ENCODE assay signal across 25 mouse cellular contexts in genomic region chr3:17324816-17325215, GRCm38 (mm10).
DNase-seq lines count a peak whose midpoint lies in the region; ATAC-seq and TF ChIP-seq lines count a peak whose summit lies in the region.
"Had no signal": no experiment of that assay in that cellular context is flagged by ENCODE, and none has a peak within 500 bp of the region (broad histone marks: within the 10 kb centered on the region; RNA-seq: fewer than 3 reads in every experiment).

No protein-coding gene starts in this region.

- 36% methylated on average over 7 of the region's 7 CpGs for WGBS in embryonic facial prominence, embryonic 14.5 days
- 77% methylated on average over 7 of the region's 7 CpGs for WGBS in embryonic facial prominence, embryonic 10.5 days
- 38% methylated on average over 7 of the region's 7 CpGs for WGBS in lung, embryonic 14.5 days
- 41% methylated on average over 7 of the region's 7 CpGs for whole genome bisulfite sequencing in lung, postnatal 0 days
- WGBS in hindbrain, postnatal 0 days: 37% methylated on average over 7 of the region's 7 CpGs

- H3K4me3 ChIP-seq in embryonic facial prominence, embryonic 14.5 days (ENCODE audit: low read depth, low read length): no peak overlapping the region
- no peak overlapping the region for H3K4me3 ChIP-seq in embryonic facial prominence, embryonic 10.5 days
- H3K4me3 ChIP-seq in lung, embryonic 14.5 days (ENCODE audit: low read depth, low read length): no peak overlapping the region
- no peak overlapping the region for H3K4me3 ChIP-seq in lung, postnatal 0 days (ENCODE audit: low read depth, low read length)
- no peak overlapping the region for H3K4me3 ChIP-seq in hindbrain, postnatal 0 days (ENCODE audit: low read length)
- H3K4me3 ChIP-seq: gastrocnemius, adult 2 months; heart, embryonic 12.5 days; kidney, embryonic 15.5 days; stomach, embryonic 15.5 days had no signal

- no peak overlapping the region for H3K27ac ChIP-seq in embryonic facial prominence, embryonic 14.5 days (replicated peaks; ENCODE audit: low read depth, low read length)
- no peak overlapping the region for H3K27ac ChIP-seq in embryonic facial prominence, embryonic 10.5 days (replicated peaks)
- no peak overlapping the region for H3K27ac ChIP-seq in lung, embryonic 14.5 days (ENCODE audit: low read depth)
- H3K27ac ChIP-seq in lung, postnatal 0 days (ENCODE audit: low read length): no peak overlapping the region
- H3K27ac ChIP-seq in hindbrain, postnatal 0 days: peak overlapping the region; percentile 70
- H3K27ac ChIP-seq: gastrocnemius, adult 2 months; kidney, embryonic 15.5 days; stomach, embryonic 15.5 days had no signal

- H3K27me3 ChIP-seq in embryonic facial prominence, embryonic 14.5 days (replicated peaks; ENCODE audit: control insufficient read depth, insufficient read depth, low read length): no peaks in the 10 kb centered on the region
- H3K27me3 ChIP-seq in embryonic facial prominence, embryonic 10.5 days (replicated peaks; ENCODE audit: low read depth, poor library complexity, severe bottlenecking): no peaks in the 10 kb centered on the region
- no peaks in the 10 kb centered on the region for H3K27me3 ChIP-seq in lung, embryonic 14.5 days (ENCODE audit: insufficient read depth, low read length)
- no peaks in the 10 kb centered on the region for H3K27me3 ChIP-seq in lung, postnatal 0 days (replicated peaks; ENCODE audit: insufficient read depth, low read length)
- 0 out of 2 replicates have a peak, but pooled peaks cover 3% of the 10 kb centered on the region for H3K27me3 ChIP-seq in hindbrain, postnatal 0 days (ENCODE audit: insufficient read depth, low read length)
- H3K27me3 ChIP-seq: heart, embryonic 12.5 days; kidney, embryonic 15.5 days; stomach, embryonic 15.5 days had no signal

- no peak overlapping the region for H3K9ac ChIP-seq in embryonic facial prominence, embryonic 14.5 days (ENCODE audit: low read depth, low read length)
- no peak overlapping the region for H3K9ac ChIP-seq in lung, embryonic 14.5 days
- no peak overlapping the region for H3K9ac ChIP-seq in lung, postnatal 0 days (replicated peaks; ENCODE audit: low read depth)
- H3K9ac ChIP-seq in hindbrain, postnatal 0 days (replicated peaks; ENCODE audit: low read length): no peak overlapping the region; the same call in 1 of the 2 replicates
- H3K9ac ChIP-seq: heart, embryonic 12.5 days; kidney, embryonic 15.5 days; stomach, embryonic 15.5 days had no signal

- H3K36me3 ChIP-seq in embryonic facial prominence, embryonic 14.5 days (ENCODE audit: control insufficient read depth, insufficient read depth, low read length): no peaks in the 10 kb centered on the region
- H3K36me3 ChIP-seq in embryonic facial prominence, embryonic 10.5 days (replicated peaks): no peaks in the 10 kb centered on the region
- H3K36me3 ChIP-seq in lung, embryonic 14.5 days (ENCODE audit: insufficient read depth): no peaks in the 10 kb centered on the region
- no peaks in the 10 kb centered on the region for H3K36me3 ChIP-seq in lung, postnatal 0 days (ENCODE audit: insufficient read depth, low read length)
- H3K36me3 ChIP-seq in hindbrain, postnatal 0 days (ENCODE audit: insufficient read depth, low read length): no peaks in the 10 kb centered on the region
- H3K36me3 ChIP-seq: heart, embryonic 12.5 days; kidney, embryonic 15.5 days; stomach, embryonic 15.5 days had no signal

- no peaks in the 10 kb centered on the region for H3K4me1 ChIP-seq in embryonic facial prominence, embryonic 14.5 days (ENCODE audit: control insufficient read depth, insufficient read depth, low read length)
- peaks cover 6% of the 10 kb centered on the region; the same call in 1 of the 2 replicates for H3K4me1 ChIP-seq in embryonic facial prominence, embryonic 10.5 days
- no peaks in the 10 kb centered on the region for H3K4me1 ChIP-seq in lung, embryonic 14.5 days (ENCODE audit: insufficient read depth)
- no peaks in the 10 kb centered on the region for H3K4me1 ChIP-seq in lung, postnatal 0 days (ENCODE audit: insufficient read depth, low read depth, low read length)
- H3K4me1 ChIP-seq in hindbrain, postnatal 0 days (ENCODE audit: insufficient read depth, low read length): no peaks in the 10 kb centered on the region
- H3K4me1 ChIP-seq: heart, embryonic 12.5 days; kidney, embryonic 15.5 days; stomach, embryonic 15.5 days had no signal

- H3K4me2 ChIP-seq in embryonic facial prominence, embryonic 14.5 days (ENCODE audit: low read depth, low read length): no peak overlapping the region
- H3K4me2 ChIP-seq in lung, embryonic 14.5 days: no peak overlapping the region
- no peak overlapping the region for H3K4me2 ChIP-seq in lung, postnatal 0 days (replicated peaks; ENCODE audit: low read depth, low read length)
- H3K4me2 ChIP-seq in hindbrain, postnatal 0 days (ENCODE audit: low read depth, low read length): peak overlapping the region; percentile 29
- H3K4me2 ChIP-seq: heart, embryonic 12.5 days; kidney, embryonic 15.5 days; liver, embryonic 11.5 days; stomach, embryonic 15.5 days had no signal

- no peak for TF ChIP-seq CTCF in lung, embryonic 14.5 days (IDR thresholded peaks at IDR 0.05; ENCODE audit: low read depth)
- TF ChIP-seq CTCF in lung, postnatal 0 days (IDR thresholded peaks at IDR 0.05): no peak
- no peak for TF ChIP-seq CTCF in hindbrain, postnatal 0 days (IDR thresholded peaks at IDR 0.05; ENCODE audit: low read depth)

- TF ChIP-seq EP300 in lung, postnatal 0 days (IDR thresholded peaks at IDR 0.05): no peak

- ATAC-seq in embryonic facial prominence, embryonic 14.5 days (ENCODE audit: low read depth): no peak
- no peak for ATAC-seq in lung, embryonic 14.5 days (ENCODE audit: insufficient read depth)
- ATAC-seq in lung, postnatal 0 days: no peak
- ATAC-seq in hindbrain, postnatal 0 days: peak; percentile 36; the same call in 1 of the 2 replicates
- ATAC-seq: activated CD4-positive, CD25-positive, alpha-beta regulatory T cell, adult 4 months; CD4-positive, CD25-positive, alpha-beta regulatory T cell, adult 4 months had no signal

- DNase-seq in embryonic facial prominence, embryonic 14.5 days (ENCODE audit: low spot score): peak; percentile 29
- DNase-seq in embryonic facial prominence, embryonic 10.5 days (ENCODE audit: low spot score): no peak
- peak; percentile 23 for DNase-seq in lung, embryonic 14.5 days
- DNase-seq in lung, postnatal 0 days (ENCODE audit: low spot score): no peak
- peak; percentile 68 for DNase-seq in hindbrain, postnatal 0 days (ENCODE audit: low spot score)
- DNase-seq in retina, adult 2 months (ENCODE audit: low read depth, low spot score): peak; percentile 71
- DNase-seq in thymus, postnatal 14 days: no peak
- DNase-seq in left cerebral cortex, adult 9 months (ENCODE audit: low spot score in 2 of 2): no peak
- DNase-seq: adrenal gland, postnatal 25 days; cerebellum, adult 11-12 months; cerebellum, postnatal 36 days; gastrocnemius, adult 2 months; heart, postnatal 14 days; kidney, postnatal 4 days; layer of hippocampus, adult 9-11 months; lung, adult 2 months; lung, postnatal 4 days; right cerebral cortex, postnatal 25 days; thymus, adult 18-20 months had no signal

- no peaks in the 10 kb centered on the region for H3K9me3 ChIP-seq in embryonic facial prominence, embryonic 14.5 days (ENCODE audit: control insufficient read depth, low read length)
- no peaks in the 10 kb centered on the region for H3K9me3 ChIP-seq in embryonic facial prominence, embryonic 10.5 days
- no peaks in the 10 kb centered on the region for H3K9me3 ChIP-seq in lung, embryonic 14.5 days (ENCODE audit: low read depth, low read length)
- H3K9me3 ChIP-seq in lung, postnatal 0 days (ENCODE audit: low read length): no peaks in the 10 kb centered on the region
- no peaks in the 10 kb centered on the region for H3K9me3 ChIP-seq in hindbrain, postnatal 0 days (ENCODE audit: low read length)
- H3K9me3 ChIP-seq: heart, embryonic 12.5 days; kidney, embryonic 15.5 days; stomach, embryonic 15.5 days had no signal

Comparison
In these comparisons a context has a peak if more than half of its experiments do, and no peak if none do; other contexts are left out.
1. DNase-seq: peak in embryonic facial prominence, embryonic 14.5 days (single experiment), lung, embryonic 14.5 days (single experiment), hindbrain, postnatal 0 days (single experiment) and retina, adult 2 months (single experiment); none in embryonic facial prominence, embryonic 10.5 days (single experiment), lung, postnatal 0 days (single experiment), thymus, postnatal 14 days (single experiment) and left cerebral cortex, adult 9 months (0 of 2).